ENCODE assay signal across 17 mouse cellular contexts in genomic region chr3:112942036-112942626, GRCm38 (mm10).
DNase-seq lines count a peak whose midpoint lies in the region; ATAC-seq and TF ChIP-seq lines count a peak whose summit lies in the region.
"Had no signal": no experiment of that assay in that cellular context is flagged by ENCODE, and none has a peak within 500 bp of the region (broad histone marks: within the 10 kb centered on the region; RNA-seq: fewer than 3 reads in every experiment).

No protein-coding gene starts in this region.

- no peaks in the 10 kb centered on the region for H3K9me3 ChIP-seq in forebrain, postnatal 0 days (ENCODE audit: low read length)
- no peaks in the 10 kb centered on the region for H3K9me3 ChIP-seq in forebrain, embryonic 10.5 days
- no peaks in the 10 kb centered on the region for H3K9me3 ChIP-seq in MEL (replicated peaks; ENCODE audit: insufficient read depth, low read length)
- H3K9me3 ChIP-seq in midbrain, embryonic 14.5 days (ENCODE audit: control insufficient read depth, low read length) = no peaks in the 10 kb centered on the region
- H3K9me3 ChIP-seq: embryonic facial prominence, embryonic 15.5 days; heart, embryonic 13.5 days; kidney, embryonic 15.5 days; neural tube, embryonic 13.5 days had no signal

- H3K4me2 ChIP-seq in forebrain, postnatal 0 days (ENCODE audit: low read depth) = no peak overlapping the region
- no peak overlapping the region for H3K4me2 ChIP-seq in midbrain, embryonic 14.5 days (ENCODE audit: low read length)
- H3K4me2 ChIP-seq: embryonic facial prominence, embryonic 15.5 days; heart, embryonic 13.5 days; kidney, embryonic 15.5 days; neural tube, embryonic 13.5 days had no signal

- DNase-seq in forebrain, postnatal 0 days = peak; percentile 58
- DNase-seq in forebrain, embryonic 10.5 days (ENCODE audit: extremely low spot score, low spot score) = no peak
- no peak for DNase-seq in left cerebral cortex, adult 2 months (ENCODE audit: extremely low spot score in 1 of 2, low spot score in 2 of 2)
- DNase-seq in left cerebral cortex, postnatal 36 days (ENCODE audit: low spot score in 2 of 2) = no peak
- DNase-seq in MEL (ENCODE audit: low read depth, low spot score) = no peak
- DNase-seq in midbrain, embryonic 14.5 days = peak; percentile 68
- DNase-seq: adrenal gland, postnatal 36 days; cerebellum, adult 11 months; gastrocnemius, postnatal 36 days; liver had no signal

- TF ChIP-seq POLR2A in MEL (IDR thresholded peaks at IDR 0.05; ENCODE audit: control insufficient read depth in 1 of 2, insufficient read depth in 1 of 2, low read depth in 1 of 2, low read length in 2 of 2, poor library complexity in 1 of 2) = no peak

- ATAC-seq in forebrain, postnatal 0 days = no peak
- ATAC-seq in midbrain, embryonic 14.5 days (ENCODE audit: low FRiP score, low TSS enrichment) = no peak; the same call in 1 of the 2 replicates
- ATAC-seq in inflammation-experienced regulatory T-cells, adult 6 months = no peak
- ATAC-seq: activated CD4-positive, CD25-positive, alpha-beta regulatory T cell, adult 4 months; lung, postnatal 0 days had no signal

- H3K4me1 ChIP-seq in forebrain, postnatal 0 days (ENCODE audit: insufficient read depth) = no peaks in the 10 kb centered on the region
- H3K4me1 ChIP-seq in forebrain, embryonic 10.5 days = no peaks in the 10 kb centered on the region
- no peaks in the 10 kb centered on the region for H3K4me1 ChIP-seq in MEL (ENCODE audit: control insufficient read depth in 1 of 2, insufficient read depth in 2 of 2, low read length in 2 of 2)
- no peaks in the 10 kb centered on the region for H3K4me1 ChIP-seq in midbrain, embryonic 14.5 days (ENCODE audit: control insufficient read depth, insufficient read depth, low read length)
- H3K4me1 ChIP-seq: embryonic facial prominence, embryonic 15.5 days; heart, embryonic 13.5 days; kidney, embryonic 15.5 days; neural tube, embryonic 13.5 days had no signal

- no peaks in the 10 kb centered on the region for H3K36me3 ChIP-seq in forebrain, postnatal 0 days (ENCODE audit: insufficient read depth)
- H3K36me3 ChIP-seq in forebrain, embryonic 10.5 days (replicated peaks) = no peaks in the 10 kb centered on the region
- H3K36me3 ChIP-seq in MEL (ENCODE audit: control insufficient read depth in 1 of 2, insufficient read depth in 2 of 2, low read length in 2 of 2) = no peaks in the 10 kb centered on the region
- H3K36me3 ChIP-seq in midbrain, embryonic 14.5 days (ENCODE audit: control insufficient read depth, insufficient read depth, low read length) = no peaks in the 10 kb centered on the region
- H3K36me3 ChIP-seq: embryonic facial prominence, embryonic 15.5 days; heart, embryonic 13.5 days; kidney, embryonic 15.5 days; neural tube, embryonic 13.5 days had no signal

- no peak overlapping the region for H3K9ac ChIP-seq in forebrain, postnatal 0 days
- H3K9ac ChIP-seq in MEL (ENCODE audit: control insufficient read depth, low read depth, low read length, poor library complexity, severe bottlenecking) = no peak overlapping the region
- no peak overlapping the region for H3K9ac ChIP-seq in midbrain, embryonic 14.5 days (replicated peaks; ENCODE audit: low read length)
- H3K9ac ChIP-seq: embryonic facial prominence, embryonic 15.5 days; heart, embryonic 13.5 days; kidney, embryonic 15.5 days; neural tube, embryonic 13.5 days had no signal

- TF ChIP-seq CTCF in forebrain, postnatal 0 days (IDR thresholded peaks at IDR 0.05; ENCODE audit: low read depth) = peak; percentile 59
- peak; percentile 57 for TF ChIP-seq CTCF in left cerebral cortex, adult 2 months (IDR thresholded peaks at IDR 0.05)
- peak in 1 of 3 experiments; percentile 7; a peak in 1 of 6 replicates for TF ChIP-seq CTCF in MEL (IDR thresholded peaks at IDR 0.05 in 2 of 3, conservative IDR thresholded peaks at IDR 0.05 in 1 of 3; ENCODE audit: control insufficient read depth in 1 of 3, insufficient read depth in 1 of 3, low read depth in 2 of 3, low read length in 3 of 3, poor library complexity in 1 of 3, severe bottlenecking in 1 of 3)

- H3K79me2 ChIP-seq in MEL (ENCODE audit: control insufficient read depth, insufficient read depth, low read length, poor library complexity) = no peaks in the 10 kb centered on the region

- H3K27ac ChIP-seq in forebrain, postnatal 0 days (ENCODE audit: low read depth, low read length) = no peak overlapping the region
- no peak overlapping the region for H3K27ac ChIP-seq in forebrain, embryonic 10.5 days
- H3K27ac ChIP-seq in left cerebral cortex, adult 2 months = no peak overlapping the region
- H3K27ac ChIP-seq in MEL (ENCODE audit: control insufficient read depth, low read depth, low read length) = no peak overlapping the region
- no peak overlapping the region for H3K27ac ChIP-seq in midbrain, embryonic 14.5 days (replicated peaks; ENCODE audit: low read depth, low read length)
- H3K27ac ChIP-seq: embryonic facial prominence, embryonic 15.5 days; heart, embryonic 13.5 days; kidney, embryonic 15.5 days; neural tube, embryonic 13.5 days had no signal

- intact Hi-C loops in left cerebral cortex, adult 2 months (cut with DNase I) = loop anchor here (2.0 to 5.0 kb wide), 2 partner anchors 1073 to 1390 kb away; no protein-coding TSS in a partner anchor
- intact Hi-C loops in left cerebral cortex, postnatal 36 days (cut with DNase I) = no loop called here

- no peaks in the 10 kb centered on the region for H3K27me3 ChIP-seq in forebrain, postnatal 0 days (ENCODE audit: insufficient read depth, low read length)
- no peaks in the 10 kb centered on the region for H3K27me3 ChIP-seq in forebrain, embryonic 10.5 days (ENCODE audit: poor library complexity, severe bottlenecking)
- H3K27me3 ChIP-seq in MEL (ENCODE audit: control insufficient read depth in 1 of 2, insufficient read depth in 2 of 2, low read length in 2 of 2) = no peaks in the 10 kb centered on the region
- H3K27me3 ChIP-seq in midbrain, embryonic 14.5 days (ENCODE audit: control insufficient read depth, insufficient read depth, low read length) = no peaks in the 10 kb centered on the region
- H3K27me3 ChIP-seq: embryonic facial prominence, embryonic 15.5 days; heart, embryonic 13.5 days; kidney, embryonic 15.5 days; neural tube, embryonic 13.5 days had no signal

- 66% methylated on average over 4 of the region's 4 CpGs for WGBS in forebrain, postnatal 0 days
- WGBS in forebrain, embryonic 10.5 days = 83% methylated on average over 4 of the region's 4 CpGs
- WGBS in midbrain, embryonic 14.5 days = 70% methylated on average over 4 of the region's 4 CpGs

- no peak overlapping the region for H3K4me3 ChIP-seq in forebrain, postnatal 0 days (ENCODE audit: low read depth, low read length)
- H3K4me3 ChIP-seq in forebrain, embryonic 10.5 days = no peak overlapping the region
- no peak overlapping the region for H3K4me3 ChIP-seq in left cerebral cortex, adult 2 months
- H3K4me3 ChIP-seq in MEL (ENCODE audit: control insufficient read depth in 1 of 2, insufficient read depth in 1 of 2, low read depth in 2 of 2, low read length in 2 of 2) = no peak overlapping the region
- no peak overlapping the region for H3K4me3 ChIP-seq in midbrain, embryonic 14.5 days (replicated peaks; ENCODE audit: low read depth, low read length)
- H3K4me3 ChIP-seq: embryonic facial prominence, embryonic 15.5 days; heart, embryonic 13.5 days; kidney, embryonic 15.5 days; neural tube, embryonic 13.5 days had no signal

- TF ChIP-seq EP300 in MEL (IDR thresholded peaks at IDR 0.05; ENCODE audit: low read depth in 1 of 2, low read length in 2 of 2) = no peak

- TF ChIP-seq RAD21 in MEL (IDR thresholded peaks at IDR 0.05; ENCODE audit: low read depth, low read length) = peak; percentile 34

TF ChIP-seq in MEL, 35 proteins besides CTCF, POLR2A, EP300 and RAD21:
- no peak for TF ChIP-seq USF1 (IDR thresholded peaks at IDR 0.05; ENCODE audit: low read depth, low read length)
- TF ChIP-seq SMC3 (IDR thresholded peaks at IDR 0.05; ENCODE audit: low read depth, low read length) = 0 out of 2 replicates have a peak, but pooled peaks have one; percentile 5
TF ChIP-seq in MEL: peak in this region for 1.

Comparison
In these comparisons a context has a peak if more than half of its experiments do, and no peak if none do; other contexts are left out.
1. DNase-seq: peak in forebrain, postnatal 0 days (single experiment) and midbrain, embryonic 14.5 days (single experiment); none in forebrain, embryonic 10.5 days (single experiment), left cerebral cortex, adult 2 months (0 of 2), left cerebral cortex, postnatal 36 days (0 of 2) and MEL (single experiment).